Mouse (Mus musculus): ENCODE data around the gene Tfg. TPM values are rescaled to one million over a fixed set of nuclear protein-coding genes. Genes with fewer than 3 reads are reported as not detected.

Gene Tfg
- polyA plus RNA-seq, 1 experiment from 2014 or later, result 159 TPM

Other genes starting within 250 kb of the Tfg start
- 0.30 and 0.36 TPM in 2 replicates for gene Abi3bp, start 239.6 kb downstream of the Tfg start, polyA plus RNA-seq (2015; fragmentation: Nextera tagmentation; extraction: Ambion mirVana)
- not detected in 2 replicates for gene Adgrg7, start 78.4 kb upstream of the Tfg start, polyA plus RNA-seq (2015; fragmentation: Nextera tagmentation; extraction: Ambion mirVana)
- 3.7 and 4.7 TPM in 2 replicates for gene Tmem45a, start 168.7 kb upstream of the Tfg start, polyA plus RNA-seq (2015; fragmentation: Nextera tagmentation; extraction: Ambion mirVana)
- gene Lnp1, start 210.6 kb upstream of the Tfg start, polyA plus RNA-seq (2015; fragmentation: Nextera tagmentation; extraction: Ambion mirVana), result 0.32 TPM in 1 of 2 replicates, not detected in the other